Mouse (Mus musculus) CH12.LX (cell line): ENCODE results near the gene Sfxn5. TPM values are rescaled to one million over a fixed set of nuclear protein-coding genes. Genes with fewer than 3 reads are reported as not detected.

ENCODE experiments used
- DNase-seq: peaks from one replicate; pipeline ENCODE4 v3.0.0-alpha.2; 2013; ENCODE audit errors: extremely low read depth
- H3K27ac ChIP-seq: 2 replicates; pipeline ENCODE4 v1.5.1; 2012; ENCODE audit warnings: low read depth, mild to moderate bottlenecking, control low read depth, moderate library complexity; ENCODE audit not compliant: insufficient read depth
- H3K27me3 ChIP-seq: replicated peaks from 2 replicates; pipeline ENCODE3; 2012; ENCODE audit warnings: inconsistent platforms
- H3K36me3 ChIP-seq, 2 experiments: replicated peaks in 1 of 2; 2 replicates each; pipeline versions ENCODE3 to v1.6.1; 2012; ENCODE audit warnings: inconsistent platforms in 1 of 2, low read length in 1 of 2, mild to moderate bottlenecking in 1 of 2, mixed read lengths in 1 of 2, moderate library complexity in 1 of 2; ENCODE audit not compliant: control insufficient read depth in 1 of 2, insufficient read depth in 1 of 2
- H3K4me1 ChIP-seq, 2 experiments: 2 replicates each; pipeline ENCODE4 v1.6.1; 2012; ENCODE audit warnings: inconsistent platforms in 1 of 2, moderate library complexity in 1 of 2; ENCODE audit not compliant: insufficient read depth in 2 of 2, control insufficient read depth in 1 of 2
- H3K4me2 ChIP-seq: 2 replicates; pipeline ENCODE4 v1.6.1; 2012; ENCODE audit warnings: low read depth, mild to moderate bottlenecking, control low read depth; ENCODE audit not compliant: poor library complexity, insufficient read depth, severe bottlenecking
- H3K4me3 ChIP-seq, 3 experiments: fragments of 150-350 bp in 1 of 3; sonication (generic) in 1 of 3; replicated peaks in 1 of 3; 2 replicates each; pipeline versions ENCODE3 to v1.5.1; 2011 to 2012; ENCODE audit warnings: low read depth in 2 of 3, low read length in 2 of 3, mild to moderate bottlenecking in 2 of 3, moderate library complexity in 2 of 3, control low read depth in 1 of 3, improper control_type of control experiment in 1 of 3, inconsistent platforms in 1 of 3, mixed read lengths in 1 of 3; ENCODE audit not compliant: poor library complexity in 1 of 3
- H3K79me2 ChIP-seq: replicated peaks from 2 replicates; pipeline ENCODE4 v1.6.1; 2012; ENCODE audit warnings: mild to moderate bottlenecking, moderate library complexity; ENCODE audit not compliant: control insufficient read depth, poor library complexity, insufficient read depth, severe bottlenecking; ENCODE audit errors: extremely low read depth
- H3K9ac ChIP-seq: 2 replicates; pipeline ENCODE4 v1.6.1; 2012; ENCODE audit warnings: low read depth, mild to moderate bottlenecking, control low read depth, moderate library complexity; ENCODE audit not compliant: insufficient read depth
- H3K9me3 ChIP-seq: replicated peaks from 2 replicates; pipeline ENCODE3; 2012; ENCODE audit warnings: low read length, inconsistent platforms, mixed read lengths
- BHLHE40 ChIP-seq: IDR thresholded peaks from 2 replicates; pipeline ENCODE4 v1.6.1; 2011; ENCODE audit warnings: mild to moderate bottlenecking, low read depth, low read length, improper control_type of control experiment
- CHD1 ChIP-seq: IDR thresholded peaks from 2 replicates; pipeline ENCODE4 v1.6.1; 2012; ENCODE audit warnings: low read depth, low read length, improper control_type of control experiment, inconsistent platforms
- E2F4 ChIP-seq: IDR thresholded peaks from 2 replicates; pipeline ENCODE4 v1.6.1; 2011; ENCODE audit warnings: low read depth, low read length, improper control_type of control experiment; ENCODE audit not compliant: insufficient replicate concordance
- EP300 ChIP-seq: IDR thresholded peaks from 2 replicates; pipeline ENCODE4 v1.6.1; 2011; ENCODE audit warnings: low read length, improper control_type of control experiment
- GABPA ChIP-seq: IDR thresholded peaks from 2 replicates; pipeline ENCODE4 v1.6.1; 2012; ENCODE audit warnings: low read depth, low read length, improper control_type of control experiment, inconsistent platforms; ENCODE audit not compliant: insufficient replicate concordance
- HCFC1 ChIP-seq: IDR thresholded peaks from 2 replicates; pipeline ENCODE4 v1.6.1; 2012; ENCODE audit warnings: low read depth, mild to moderate bottlenecking, inconsistent platforms, low read length, improper control_type of control experiment
- JUN ChIP-seq: IDR thresholded peaks from 2 replicates; pipeline ENCODE4 v1.6.1; 2011; ENCODE audit warnings: low read depth, mild to moderate bottlenecking, low read length, improper control_type of control experiment, moderate library complexity; ENCODE audit not compliant: insufficient read depth
- KAT2A ChIP-seq: IDR thresholded peaks from 2 replicates; pipeline ENCODE4 v1.6.1; 2012; ENCODE audit warnings: low read length, improper control_type of control experiment, inconsistent platforms; ENCODE audit not compliant: insufficient replicate concordance
- MAX ChIP-seq: IDR thresholded peaks from 2 replicates; pipeline ENCODE4 v1.6.1; 2011; ENCODE audit warnings: low read length, improper control_type of control experiment
- MAZ ChIP-seq: IDR thresholded peaks from 2 replicates; pipeline ENCODE4 v1.6.1; 2012; ENCODE audit warnings: low read depth, mild to moderate bottlenecking, inconsistent platforms, low read length, improper control_type of control experiment, moderate library complexity
- MXI1 ChIP-seq: IDR thresholded peaks from 2 replicates; pipeline ENCODE4 v1.6.1; 2011; ENCODE audit warnings: mild to moderate bottlenecking, low read depth, low read length, improper control_type of control experiment
- MYC ChIP-seq: IDR thresholded peaks from 2 replicates; pipeline ENCODE4 v1.6.1; 2011; ENCODE audit warnings: low read depth, mild to moderate bottlenecking, improper control_type of control experiment, low read length
- NRF1 ChIP-seq: IDR thresholded peaks from 2 replicates; pipeline ENCODE4 v1.6.1; 2014; ENCODE audit warnings: low read depth, mild to moderate bottlenecking, inconsistent platforms, low read length, improper control_type of control experiment, moderate library complexity
- PAX5 ChIP-seq: IDR thresholded peaks from 2 replicates; pipeline ENCODE4 v1.6.1; 2012; ENCODE audit warnings: low read length, inconsistent platforms, mixed read lengths
- POLR2AphosphoS2 ChIP-seq: IDR thresholded peaks from 2 replicates; pipeline ENCODE4 v1.6.1; 2011; ENCODE audit warnings: low read depth, low read length, improper control_type of control experiment
- RAD21 ChIP-seq: IDR thresholded peaks from 2 replicates; pipeline ENCODE4 v1.6.1; 2011; ENCODE audit warnings: low read depth, mild to moderate bottlenecking, low read length, improper control_type of control experiment, moderate library complexity
- SIN3A ChIP-seq: IDR thresholded peaks from 2 replicates; pipeline ENCODE4 v1.6.1; 2012; ENCODE audit warnings: low read length, improper control_type of control experiment, inconsistent platforms
- TCF12 ChIP-seq: IDR thresholded peaks from 2 replicates; pipeline ENCODE4 v1.6.1; 2014; ENCODE audit warnings: low read depth, mild to moderate bottlenecking, inconsistent platforms, low read length, improper control_type of control experiment
- UBTF ChIP-seq: IDR thresholded peaks from 2 replicates; pipeline ENCODE4 v1.6.1; 2012; ENCODE audit warnings: low read depth, mild to moderate bottlenecking, inconsistent platforms, low read length, improper control_type of control experiment, moderate library complexity
- USF2 ChIP-seq: conservative IDR thresholded peaks from 2 replicates; pipeline ENCODE4 v1.6.1; 2011; ENCODE audit warnings: low read depth, low read length, improper control_type of control experiment
- ZMIZ1 ChIP-seq: IDR thresholded peaks from 2 replicates; pipeline ENCODE4 v1.6.1; 2012; ENCODE audit warnings: low read depth, mild to moderate bottlenecking, inconsistent platforms, low read length, improper control_type of control experiment
- ZNF384 ChIP-seq: IDR thresholded peaks from 2 replicates; pipeline ENCODE4 v1.6.1; 2012; ENCODE audit warnings: low read depth, low read length, improper control_type of control experiment, inconsistent platforms
- dilution Hi-C: fragments of 300-500 bp; cut with MboI; formaldehyde crosslinking; loops from 2 replicates; pipeline ENCODE4 v1.14.3; 2020; ENCODE audit warnings: low sequenced_read_pairs; ENCODE audit not compliant: extremely low pct_unique_long_range_greater_than_20kb, extremely low pct_ligation_motif_present
- in situ Hi-C: fragments of 300-500 bp; cut with MboI; formaldehyde crosslinking; loops from 3 replicates; pipeline ENCODE4 v1.14.3; 2019; ENCODE audit warnings: low sequenced_read_pairs, low pct_ligation_motif_present, low pct_unique_long_range_greater_than_20kb, mixed read lengths
- polyA plus RNA-seq: library from polyadenylated mRNA; unstranded; fragments of >175 nt; gene quantifications from 2 replicates; pipeline ENCODE4 v1.2.1, GENCODE M21; 2012; ENCODE audit warnings: low read depth; ENCODE audit not compliant: insufficient read length
- total RNA-seq, 2 experiments: library from RNA; depleted of rRNA; stranded (reverse); fragments of 300-350 nt in 1 of 2; fragments of >200 nt in 1 of 2; gene quantifications; 2 replicates each; pipeline ENCODE4 v1.2.3; 2012 to 2014

Gene Sfxn5
- total and polyA plus RNA-seq, 3 experiments = 0.55 to 0.93 (median 0.66) TPM

DNA sequence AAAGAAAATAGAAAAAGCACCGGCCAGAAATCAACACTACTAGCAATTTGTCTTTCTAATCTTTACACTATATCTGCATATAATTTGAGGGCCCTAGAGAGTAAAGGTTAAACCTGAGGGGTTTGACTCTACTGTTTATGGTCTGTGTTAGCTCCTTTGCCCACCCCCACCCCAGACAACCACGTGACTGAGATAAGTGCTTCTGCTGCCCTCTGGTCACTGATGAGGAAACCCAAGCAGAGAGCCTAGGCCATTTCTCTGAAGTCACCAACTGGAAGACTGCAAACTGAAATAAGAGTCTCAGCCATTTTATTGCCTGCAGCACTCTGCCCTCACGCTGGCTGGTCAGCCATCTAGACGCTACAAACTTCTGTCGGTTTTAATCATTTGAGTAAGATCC, 44.7 kb upstream of the Sfxn5 start:
- H3K4me1 ChIP-seq = peaks cover 3 to 21% of the 10 kb centered on the region in 2 experiments
- H3K9ac ChIP-seq = no peak overlapping the region
- peaks cover 63% of the 10 kb centered on the region for H3K27me3 ChIP-seq
- no peak overlapping the region for H3K27ac ChIP-seq
- no peaks in the 10 kb centered on the region for H3K36me3 ChIP-seq
- no peak overlapping the region for H3K4me3 ChIP-seq
- dilution Hi-C loops (no loop called here), in situ Hi-C loops (no loop called here)
- no peak for DNase-seq
- H3K79me2 ChIP-seq = no peaks in the 10 kb centered on the region
- TF ChIP-seq MXI1 = no peak
- no peak for TF ChIP-seq ZNF384
- TF ChIP-seq EP300 = no peak
- no peak for TF ChIP-seq UBTF
- no peak for TF ChIP-seq E2F4
- no peak for TF ChIP-seq MYC
- no peak for TF ChIP-seq USF2
- TF ChIP-seq, all 38 proteins: peak for 0
- H3K9me3 ChIP-seq = no peaks in the 10 kb centered on the region
- no peak overlapping the region for H3K4me2 ChIP-seq

DNA sequence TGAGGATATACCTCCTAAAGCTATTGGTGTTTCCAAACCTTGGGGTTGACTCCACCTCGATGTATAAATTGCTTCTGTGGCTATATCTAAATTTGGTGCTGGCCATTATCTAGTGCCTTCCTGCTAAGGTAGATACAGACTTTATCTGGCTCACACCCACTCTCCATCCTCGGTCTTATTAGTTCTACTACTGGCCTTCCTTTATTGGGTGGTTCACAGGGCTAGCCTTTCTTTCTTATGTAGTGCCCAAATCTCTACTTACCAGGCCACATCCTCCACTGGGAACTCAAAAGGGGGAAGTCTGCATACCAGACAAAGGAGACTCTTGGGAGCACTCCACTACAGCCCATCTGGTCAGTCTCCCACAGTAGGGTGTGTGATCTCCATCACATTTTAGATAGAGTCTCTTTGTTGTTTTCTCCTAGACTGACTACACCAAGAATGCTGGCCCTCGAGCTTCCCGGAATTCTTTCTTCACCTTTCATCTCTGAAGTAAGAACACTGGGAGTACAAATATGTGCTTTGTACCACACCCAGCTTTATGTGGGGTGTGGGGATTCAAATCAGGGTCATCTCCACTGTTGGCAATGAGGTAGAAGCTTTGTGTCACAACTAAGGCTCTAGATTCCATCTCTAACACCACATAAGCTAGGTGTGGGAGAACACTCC, 44.0 kb upstream of the Sfxn5 start:
- Histone ChIP-seq H3K27me3 (peaks cover 65% of the 10 kb centered on the region), H3K4me1 (peaks cover 3 to 21% of the 10 kb centered on the region in 2 experiments), H3K9ac (no peak overlapping the region), H3K27ac (no peak overlapping the region), H3K36me3 (no peaks in the 10 kb centered on the region), H3K9me3 (no peaks in the 10 kb centered on the region), H3K79me2 (no peaks in the 10 kb centered on the region), H3K4me2 (no peak overlapping the region), H3K4me3 (no peak overlapping the region)
- TF ChIP-seq E2F4 (no peak), BHLHE40 (no peak), SIN3A (no peak), KAT2A (no peak), CHD1 (no peak), JUN (no peak), HCFC1 (no peak), GABPA (no peak), MAZ (no peak), POLR2AphosphoS2 (no peak), RAD21 (no peak), UBTF (no peak), TCF12 (no peak), ZMIZ1 (no peak), NRF1 (no peak), PAX5 (no peak), ZNF384 (no peak), MAX (no peak), USF2 (no peak)
- in situ Hi-C loops (no loop called here), dilution Hi-C loops (no loop called here)
- no peak for DNase-seq
